Comparison of ENCODE assay signal across 9 mouse cellular contexts in the genomic region with DNA sequence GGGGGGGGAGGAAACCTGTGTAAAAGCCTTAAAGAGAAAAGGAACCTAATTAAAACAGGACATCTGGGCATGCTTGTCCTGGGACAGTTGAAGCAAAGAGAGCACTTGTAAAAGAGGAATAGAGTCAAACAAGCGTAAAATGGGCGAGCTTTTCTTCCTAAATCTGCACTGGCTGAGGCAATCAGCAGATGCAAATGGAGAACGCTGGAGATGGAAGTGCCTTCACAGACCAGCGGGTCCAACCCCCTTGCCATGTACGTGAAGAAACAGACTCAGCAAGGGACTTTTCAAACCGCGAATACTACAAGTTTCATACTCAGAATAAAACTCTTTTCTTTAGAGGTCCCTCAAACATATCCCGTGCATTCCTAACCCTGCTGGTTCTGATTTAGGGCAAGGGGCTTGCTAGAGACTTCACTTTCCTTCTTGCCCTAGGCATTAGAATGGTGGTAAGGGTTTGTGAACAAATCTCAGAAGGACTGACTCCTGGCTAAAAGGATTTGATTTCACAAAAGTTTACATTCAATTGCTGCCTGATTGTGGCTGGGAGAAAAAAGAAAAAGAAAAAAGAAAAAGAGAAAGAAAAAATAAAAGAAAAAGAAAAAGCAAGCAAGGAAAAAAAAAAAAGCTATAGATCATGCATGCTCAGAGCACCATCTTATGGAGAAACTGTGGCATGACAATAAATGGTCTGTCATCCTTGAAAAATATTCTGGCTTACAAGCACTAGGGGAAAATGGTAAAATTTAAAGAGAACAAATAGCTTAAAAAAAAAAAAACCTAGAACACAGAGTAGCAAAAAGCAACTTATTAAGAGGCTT.
DNase-seq lines count a peak whose midpoint lies in the region; ATAC-seq and TF ChIP-seq lines count a peak whose summit lies in the region.
"Had no signal": no experiment of that assay in that cellular context is flagged by ENCODE, and none has a peak within 500 bp of the region (broad histone marks: within the 10 kb centered on the region; RNA-seq: fewer than 3 reads in every experiment).

No protein-coding gene starts in this region.

- H3K27me3 ChIP-seq in lung, postnatal 0 days (replicated peaks; ENCODE audit: insufficient read depth, low read length) = no peaks in the 10 kb centered on the region
- no peaks in the 10 kb centered on the region for H3K27me3 ChIP-seq in hindbrain, embryonic 16.5 days (replicated peaks; ENCODE audit: control insufficient read depth, insufficient read depth, low read length)

- peak; percentile 9 for DNase-seq in adrenal gland, postnatal 14 days
- DNase-seq in adrenal gland, postnatal 10 days = no peak
- DNase-seq in lung, postnatal 0 days (ENCODE audit: low spot score) = peak; percentile 42
- DNase-seq in lung, adult 18-20 months = no peak
- DNase-seq in telencephalon, adult 2 months (ENCODE audit: low read depth, low spot score) = peak; percentile 8
- no peak for DNase-seq in urinary bladder, postnatal 14 days (ENCODE audit: low spot score)
- DNase-seq in spleen, adult 12 weeks (ENCODE audit: low spot score) = no peak
- DNase-seq: right cerebral cortex, postnatal 25 days had no signal

- H3K9ac ChIP-seq in lung, postnatal 0 days (replicated peaks; ENCODE audit: low read depth) = no peak overlapping the region
- no peak overlapping the region for H3K9ac ChIP-seq in hindbrain, embryonic 16.5 days (ENCODE audit: low read depth, low read length)

- no peaks in the 10 kb centered on the region for H3K9me3 ChIP-seq in lung, postnatal 0 days (ENCODE audit: low read length)
- no peaks in the 10 kb centered on the region for H3K9me3 ChIP-seq in hindbrain, embryonic 16.5 days (ENCODE audit: control insufficient read depth, low read length)

- no peak overlapping the region for H3K27ac ChIP-seq in lung, postnatal 0 days (ENCODE audit: low read length)
- H3K27ac ChIP-seq in hindbrain, embryonic 16.5 days (ENCODE audit: low read depth, low read length) = no peak overlapping the region

- H3K36me3 ChIP-seq in lung, postnatal 0 days (ENCODE audit: insufficient read depth, low read length) = no peaks in the 10 kb centered on the region
- no peaks in the 10 kb centered on the region for H3K36me3 ChIP-seq in hindbrain, embryonic 16.5 days (ENCODE audit: control insufficient read depth, insufficient read depth, low read length)

- TF ChIP-seq EP300 in lung, postnatal 0 days (IDR thresholded peaks at IDR 0.05) = no peak

- H3K4me1 ChIP-seq in lung, postnatal 0 days (ENCODE audit: insufficient read depth, low read depth, low read length) = no peaks in the 10 kb centered on the region
- H3K4me1 ChIP-seq in hindbrain, embryonic 16.5 days (ENCODE audit: control insufficient read depth, insufficient read depth, low read depth, low read length) = no peaks in the 10 kb centered on the region

- WGBS in lung, postnatal 0 days = 67% methylated on average over 8 of the region's 8 CpGs
- 24% methylated on average over 8 of the region's 8 CpGs for WGBS in hindbrain, embryonic 16.5 days

- H3K4me2 ChIP-seq in lung, postnatal 0 days (replicated peaks; ENCODE audit: low read depth, low read length) = no peak overlapping the region
- H3K4me2 ChIP-seq in hindbrain, embryonic 16.5 days (ENCODE audit: low read length) = peak overlapping the region; percentile 46

- ATAC-seq in lung, postnatal 0 days = no peak
- ATAC-seq in hindbrain, embryonic 16.5 days = no peak

- H3K4me3 ChIP-seq in lung, postnatal 0 days (ENCODE audit: low read depth, low read length) = no peak overlapping the region
- peak overlapping the region; percentile 14; the same call in 1 of the 2 replicates for H3K4me3 ChIP-seq in hindbrain, embryonic 16.5 days (ENCODE audit: low read length)

- TF ChIP-seq CTCF in lung, postnatal 0 days (IDR thresholded peaks at IDR 0.05) = peak; percentile 68

Comparison
In these comparisons a context has a peak if more than half of its experiments do, and no peak if none do; other contexts are left out.
1. DNase-seq: peak in adrenal gland, postnatal 14 days (single experiment), lung, postnatal 0 days (single experiment) and telencephalon, adult 2 months (single experiment); none in adrenal gland, postnatal 10 days (single experiment), lung, adult 18-20 months (0 of 2), urinary bladder, postnatal 14 days (single experiment) and spleen, adult 12 weeks (single experiment).